Mouse (Mus musculus): ENCODE data around the gene Rpl27a. TPM values are rescaled to one million over a fixed set of nuclear protein-coding genes. Genes with fewer than 3 reads are reported as not detected.

The Rpl27a gene
- polyA plus RNA-seq, 1 experiment = 208 TPM

- TF ChIP-seq POLR2A (IDR thresholded peaks at IDR 0.05; ENCODE audit: borderline replicate concordance, extremely low read depth, low read depth, low read length) = no peak
- TF ChIP-seq CTCF (IDR thresholded peaks at IDR 0.05; ENCODE audit: insufficient read depth, low read length) = no peak
- Histone ChIP-seq H3K4me3 (replicated peaks; ENCODE audit: extremely low read depth, low read depth, low read length) (no peak overlapping the region), H3K4me1 (ENCODE audit: control insufficient read depth, insufficient read depth, low read length) (no peaks in the 10 kb centered on the region)
- no peak for DNase-seq
- WGBS = 62% methylated on average over 9 of the region's 9 CpGs
Measured at GRCm38 (mm10) chr7:109507572-109507971, 11.4 kb upstream of the Rpl27a start.

GRCm38 (mm10) chr7:109508034-109508433 lies 10.9 kb upstream of the Rpl27a start, which contains the start of gene Trim66:
Trim66 (minus strand) TSS chr7:109508134.
- DNase-seq = no peak
- Histone ChIP-seq H3K4me3 (replicated peaks; ENCODE audit: extremely low read depth, low read depth, low read length) (no peak within 1 kb of the TSS), H3K4me1 (ENCODE audit: control insufficient read depth, insufficient read depth, low read length) (no peaks in the 10 kb centered on the region)
- 87% methylated on average over 4 of the region's 4 CpGs for WGBS
- no peak for TF ChIP-seq POLR2A (IDR thresholded peaks at IDR 0.05; ENCODE audit: borderline replicate concordance, extremely low read depth, low read depth, low read length)
- no peak for TF ChIP-seq CTCF (IDR thresholded peaks at IDR 0.05; ENCODE audit: insufficient read depth, low read length)

- 58% methylated on average over 2 of the region's 2 CpGs for WGBS
Measured at GRCm38 (mm10) chr7:109510799-109511198, 8.1 kb upstream of the Rpl27a start.

GRCm38 (mm10) chr7:109511838-109512237 lies 7.1 kb upstream of the Rpl27a start:
- 92% methylated on average over 3 of the region's 3 CpGs for WGBS
- TF ChIP-seq CTCF (IDR thresholded peaks at IDR 0.05; ENCODE audit: insufficient read depth, low read length) (no peak), POLR2A (IDR thresholded peaks at IDR 0.05; ENCODE audit: borderline replicate concordance, extremely low read depth, low read depth, low read length) (no peak)

More at GRCm38 (mm10) chr7:109510799-109511198, 8.1 kb upstream of the Rpl27a start:
- H3K4me1 ChIP-seq (ENCODE audit: control insufficient read depth, insufficient read depth, low read length) = no peaks in the 10 kb centered on the region
- no peak for TF ChIP-seq CTCF (IDR thresholded peaks at IDR 0.05; ENCODE audit: insufficient read depth, low read length)
- no peak overlapping the region for H3K4me3 ChIP-seq (replicated peaks; ENCODE audit: extremely low read depth, low read depth, low read length)
- no peak for DNase-seq

GRCm38 (mm10) chr7:109516500-109516899 lies 2.4 kb upstream of the Rpl27a start:
- DNase-seq = no peak
- WGBS = 75% methylated on average over 3 of the region's 3 CpGs
- no peak for TF ChIP-seq CTCF (IDR thresholded peaks at IDR 0.05; ENCODE audit: insufficient read depth, low read length)
- no peak for TF ChIP-seq POLR2A (IDR thresholded peaks at IDR 0.05; ENCODE audit: borderline replicate concordance, extremely low read depth, low read depth, low read length)

More at GRCm38 (mm10) chr7:109511838-109512237, 7.1 kb upstream of the Rpl27a start:
- DNase-seq = no peak
- Histone ChIP-seq H3K4me3 (replicated peaks; ENCODE audit: extremely low read depth, low read depth, low read length) (no peak overlapping the region), H3K4me1 (ENCODE audit: control insufficient read depth, insufficient read depth, low read length) (no peaks in the 10 kb centered on the region)

GRCm38 (mm10) chr7:109518036-109518681 lies 788 bp upstream of the Rpl27a start:
- WGBS = 12% methylated on average over 10 of the region's 10 CpGs
- TF ChIP-seq CTCF (IDR thresholded peaks at IDR 0.05; ENCODE audit: insufficient read depth, low read length) (no peak), POLR2A (IDR thresholded peaks at IDR 0.05; ENCODE audit: borderline replicate concordance, extremely low read depth, low read depth, low read length) (no peak)
- no peak for DNase-seq
- Histone ChIP-seq H3K4me1 (ENCODE audit: control insufficient read depth, insufficient read depth, low read length) (peaks cover 5% of the 10 kb centered on the region), H3K4me3 (replicated peaks; ENCODE audit: extremely low read depth, low read depth, low read length) (peak overlapping the region; percentile 74)

More at GRCm38 (mm10) chr7:109516500-109516899, 2.4 kb upstream of the Rpl27a start:
- Histone ChIP-seq H3K4me3 (replicated peaks; ENCODE audit: extremely low read depth, low read depth, low read length) (no peak overlapping the region), H3K4me1 (ENCODE audit: control insufficient read depth, insufficient read depth, low read length) (peaks cover 5% of the 10 kb centered on the region)

GRCm38 (mm10) chr7:109519936-109520335 lies 989 bp downstream of the Rpl27a start:
- WGBS = 3% methylated on average over 10 of the region's 10 CpGs
- no peak for TF ChIP-seq POLR2A (IDR thresholded peaks at IDR 0.05; ENCODE audit: borderline replicate concordance, extremely low read depth, low read depth, low read length)
- no peak for TF ChIP-seq CTCF (IDR thresholded peaks at IDR 0.05; ENCODE audit: insufficient read depth, low read length)
- H3K4me3 ChIP-seq (replicated peaks; ENCODE audit: extremely low read depth, low read depth, low read length) = peak overlapping the region; percentile 99
- DNase-seq = no peak
- H3K4me1 ChIP-seq (ENCODE audit: control insufficient read depth, insufficient read depth, low read length) = peaks cover 14% of the 10 kb centered on the region

- no peak for TF ChIP-seq CTCF (IDR thresholded peaks at IDR 0.05; ENCODE audit: insufficient read depth, low read length)
- TF ChIP-seq POLR2A (IDR thresholded peaks at IDR 0.05; ENCODE audit: borderline replicate concordance, extremely low read depth, low read depth, low read length) = no peak
- Histone ChIP-seq H3K4me3 (replicated peaks; ENCODE audit: extremely low read depth, low read depth, low read length) (no peak overlapping the region), H3K4me1 (ENCODE audit: control insufficient read depth, insufficient read depth, low read length) (peaks cover 14% of the 10 kb centered on the region)
- DNase-seq = no peak
- 71% methylated on average over 5 of the region's 5 CpGs for WGBS
Measured at GRCm38 (mm10) chr7:109522084-109522483, 3.1 kb downstream of the Rpl27a start.

GRCm38 (mm10) chr7:109523304-109523703 lies 4.4 kb downstream of the Rpl27a start:
- Histone ChIP-seq H3K4me1 (ENCODE audit: control insufficient read depth, insufficient read depth, low read length) (peaks cover 10% of the 10 kb centered on the region), H3K4me3 (replicated peaks; ENCODE audit: extremely low read depth, low read depth, low read length) (no peak overlapping the region)
- 62% methylated on average over 2 of the region's 2 CpGs for WGBS
- TF ChIP-seq CTCF (IDR thresholded peaks at IDR 0.05; ENCODE audit: insufficient read depth, low read length) = no peak
- TF ChIP-seq POLR2A (IDR thresholded peaks at IDR 0.05; ENCODE audit: borderline replicate concordance, extremely low read depth, low read depth, low read length) = no peak
- DNase-seq = no peak

GRCm38 (mm10) chr7:109523741-109524441 lies 4.9 kb downstream of the Rpl27a start:
- TF ChIP-seq CTCF (IDR thresholded peaks at IDR 0.05; ENCODE audit: insufficient read depth, low read length) = no peak
- TF ChIP-seq POLR2A (IDR thresholded peaks at IDR 0.05; ENCODE audit: borderline replicate concordance, extremely low read depth, low read depth, low read length) = peak; percentile 13; the same call in 1 of the 2 replicates
- 76% methylated on average over 6 of the region's 6 CpGs for WGBS
- H3K4me1 ChIP-seq (ENCODE audit: control insufficient read depth, insufficient read depth, low read length) = peaks cover 13% of the 10 kb centered on the region
- H3K4me3 ChIP-seq (replicated peaks; ENCODE audit: extremely low read depth, low read depth, low read length) = no peak overlapping the region
- no peak for DNase-seq
